Mouse (Mus musculus) embryo, embryonic 10.5 days (tissue): ENCODE data around the gene Tdp2.
A peak's percentile ranks its signal among the peaks of the same experiment; 100 is the strongest.

Experiments used
- DNase-seq: peaks from one replicate; pipeline ENCODE4 v3.0.0-alpha.2; 2015; ENCODE audit warnings: low spot score

Tdp2 gene

DNA sequence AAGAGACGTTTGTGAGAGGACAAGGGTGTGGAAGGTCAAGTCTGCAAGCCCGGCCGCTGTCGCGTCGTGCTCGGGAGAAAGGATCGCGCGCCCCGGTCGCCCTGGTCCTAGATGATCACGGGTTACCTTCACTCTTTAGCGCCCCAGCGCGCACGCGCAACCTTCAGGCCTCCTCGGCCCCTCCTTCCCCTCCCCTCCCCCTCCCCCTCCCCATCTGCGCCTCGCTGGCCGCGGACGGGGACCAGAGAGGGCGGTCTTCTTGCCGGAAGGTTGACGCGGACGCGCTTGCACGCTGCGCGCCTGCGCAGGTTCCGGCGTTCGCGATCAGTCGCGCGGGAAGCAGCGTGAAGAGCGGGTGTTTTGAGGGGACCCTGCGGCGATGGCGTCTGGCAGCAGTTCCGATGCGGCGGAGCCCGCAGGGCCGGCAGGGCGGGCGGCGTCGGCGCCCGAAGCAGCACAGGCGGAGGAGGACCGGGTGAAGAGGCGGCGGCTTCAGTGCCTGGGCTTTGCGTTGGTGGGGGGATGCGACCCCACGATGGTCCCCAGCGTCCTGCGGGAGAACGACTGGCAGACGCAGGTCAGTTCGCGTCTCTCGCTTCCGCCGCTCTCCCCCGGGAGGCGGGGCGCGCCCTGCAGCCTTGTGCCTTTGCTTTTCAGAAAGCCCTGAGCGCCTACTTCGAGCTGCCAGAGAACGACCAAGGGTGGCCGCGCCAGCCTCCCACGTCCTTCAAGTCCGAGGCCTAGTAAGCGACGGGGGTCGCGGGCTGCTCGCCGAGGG lies at the start of gene Tdp2, which contains the start of gene Acot13:
Gene Tdp2 (plus strand): TSS at position 327 of the 778 bp plus-strand sequence.
Gene Acot13 (minus strand): TSS at position 188 of the 778 bp plus-strand sequence.
- DNase-seq: peak; percentile 98

DNA sequence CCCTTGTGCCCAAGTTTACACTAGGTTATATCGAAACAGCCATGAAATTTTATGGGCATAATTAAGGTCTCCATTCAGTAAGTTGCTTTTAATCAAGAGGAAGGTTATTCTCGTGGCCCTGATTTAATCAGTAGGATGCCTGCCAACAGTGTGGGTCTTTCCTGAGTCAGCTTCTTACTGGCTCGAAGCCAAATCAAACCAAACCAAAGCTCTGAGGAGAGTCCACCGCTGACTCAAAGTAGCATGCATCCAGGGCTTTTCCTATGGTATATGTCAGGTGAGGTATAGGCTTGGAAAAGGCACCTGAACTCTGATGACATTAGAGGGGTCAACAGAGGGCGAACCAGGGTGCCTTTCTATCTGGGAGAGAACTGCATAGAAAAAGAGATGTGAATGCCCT lies 49.6 kb upstream of the Tdp2 start:
- no peak for DNase-seq

DNA sequence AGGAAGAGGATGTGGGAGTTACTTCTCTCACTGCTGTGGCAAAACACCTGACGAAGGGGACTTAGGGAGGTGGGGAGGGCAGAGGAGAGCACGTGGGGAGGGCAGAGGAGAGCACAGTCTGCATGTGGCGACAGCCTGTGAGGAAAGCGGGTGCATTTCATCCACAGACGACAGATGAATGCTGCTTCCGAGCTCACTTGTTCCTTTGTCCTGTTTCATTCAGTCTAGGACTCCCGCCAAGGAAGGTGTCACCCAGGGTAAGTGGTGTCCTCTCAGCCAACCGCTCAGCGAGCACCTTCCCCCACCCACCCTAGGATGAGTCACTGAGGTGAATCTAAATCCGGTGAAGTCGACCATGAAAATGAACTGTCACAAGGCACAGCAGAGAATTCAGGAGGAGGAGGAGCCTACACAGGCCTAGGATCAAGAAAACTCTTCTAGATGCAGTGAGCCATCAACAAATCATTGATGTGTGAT lies 45.4 kb upstream of the Tdp2 start:
- no peak for DNase-seq

DNA sequence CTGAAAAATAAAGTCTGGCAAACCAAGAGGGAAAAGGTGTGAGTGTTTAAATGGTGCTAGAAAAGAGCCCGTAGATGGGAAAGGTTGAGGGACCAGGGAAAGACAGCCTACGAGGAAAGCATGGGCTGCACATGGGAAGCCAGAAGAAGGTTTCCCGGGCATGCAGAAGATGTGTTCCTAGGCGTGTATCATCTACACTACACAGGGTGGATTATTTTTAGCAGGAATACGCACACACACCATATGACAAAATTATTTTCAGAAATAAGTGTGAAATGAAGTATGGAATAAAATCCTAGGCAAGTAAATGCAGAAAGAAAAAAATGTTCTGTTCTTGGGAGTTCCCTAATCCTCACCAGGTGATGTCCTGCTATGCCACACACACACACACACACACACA lies 44.0 kb upstream of the Tdp2 start:
- no peak for DNase-seq

DNA sequence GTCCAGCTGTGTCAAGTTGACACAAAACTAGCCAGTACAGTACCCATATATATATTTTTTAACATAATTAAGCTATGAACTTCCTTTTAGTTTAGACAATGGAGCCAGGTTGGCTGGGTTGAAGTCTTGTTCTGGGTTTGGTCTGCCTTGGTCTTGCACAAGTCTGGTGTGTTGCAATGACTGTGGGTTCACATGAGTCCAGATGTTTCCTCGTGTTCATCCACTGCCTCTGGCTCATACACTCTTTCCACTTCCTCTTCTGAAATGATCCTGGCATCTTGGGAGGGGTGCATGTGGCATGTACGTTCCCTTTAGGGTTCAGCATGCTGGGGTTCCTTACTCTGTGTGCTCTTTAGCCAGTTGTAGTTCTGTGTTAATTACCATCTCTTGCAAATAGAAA lies 40.1 kb upstream of the Tdp2 start:
- DNase-seq: no peak

DNA sequence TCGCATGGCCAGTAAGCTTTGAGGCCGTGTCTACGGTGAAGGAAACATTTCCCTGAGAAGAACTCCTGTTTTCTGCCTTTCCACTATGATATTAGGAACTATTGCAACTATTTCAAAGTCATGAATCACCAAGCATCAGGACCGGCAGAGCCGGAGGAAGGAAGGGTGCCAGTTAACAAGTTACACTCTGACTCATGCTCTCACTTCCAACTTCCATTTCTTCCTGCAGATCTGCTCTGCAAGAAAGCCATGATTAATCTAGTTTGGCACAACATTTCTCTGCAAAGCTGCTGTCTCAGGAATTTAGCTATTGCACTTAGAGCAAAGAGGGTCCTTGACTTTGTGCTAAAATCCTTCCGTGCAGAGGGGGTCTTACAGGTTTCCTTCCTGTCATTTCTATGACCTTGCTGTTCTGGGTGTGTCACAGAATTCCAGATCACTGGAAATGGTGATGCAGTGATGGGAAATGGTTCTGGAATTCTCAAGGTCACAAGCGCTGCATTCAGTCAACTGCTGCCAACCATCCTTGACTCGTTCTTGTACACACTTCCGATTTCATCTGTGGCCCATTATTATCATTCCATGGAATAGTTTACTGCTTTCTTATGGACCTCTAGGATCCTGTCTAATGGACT lies 39.0 kb upstream of the Tdp2 start:
- DNase-seq: no peak

DNA sequence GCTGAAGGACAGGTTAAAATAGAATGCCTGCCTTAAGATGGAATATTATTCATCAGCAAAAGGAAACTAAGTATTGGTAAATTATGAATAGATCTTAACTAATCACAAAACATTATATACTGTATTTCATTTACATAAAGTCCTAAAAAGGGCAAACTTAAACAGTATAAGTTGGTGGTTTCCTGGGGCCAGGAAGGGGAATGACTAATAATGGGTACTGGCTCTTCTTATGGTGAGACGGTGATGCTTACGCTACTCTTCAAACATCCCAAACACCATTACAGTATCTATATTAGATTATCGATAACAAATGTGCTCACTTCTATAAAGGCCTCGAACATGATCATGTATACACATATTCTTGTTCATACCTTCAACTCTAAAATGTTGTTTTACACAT lies 32.8 kb upstream of the Tdp2 start:
- no peak for DNase-seq

DNA sequence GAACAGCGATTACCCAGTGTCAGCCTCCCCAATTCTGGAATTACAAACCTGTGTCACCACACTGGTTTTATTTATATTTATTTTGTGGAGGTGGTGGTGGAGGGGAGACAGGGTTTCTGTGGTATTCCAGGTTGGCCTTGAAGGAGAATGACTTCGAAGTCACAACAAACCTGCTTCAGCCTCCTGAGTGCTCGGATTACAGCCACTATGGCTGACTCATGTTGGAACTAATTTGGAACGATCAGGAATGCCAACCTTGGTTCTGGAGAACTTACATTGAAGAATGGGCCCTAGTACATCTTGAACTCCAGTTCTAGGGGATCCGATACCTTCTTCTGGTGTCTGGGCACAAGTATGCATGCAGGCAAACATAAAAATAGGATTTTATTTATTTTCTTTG lies 32.1 kb upstream of the Tdp2 start:
- peak; percentile 23 for DNase-seq

DNA sequence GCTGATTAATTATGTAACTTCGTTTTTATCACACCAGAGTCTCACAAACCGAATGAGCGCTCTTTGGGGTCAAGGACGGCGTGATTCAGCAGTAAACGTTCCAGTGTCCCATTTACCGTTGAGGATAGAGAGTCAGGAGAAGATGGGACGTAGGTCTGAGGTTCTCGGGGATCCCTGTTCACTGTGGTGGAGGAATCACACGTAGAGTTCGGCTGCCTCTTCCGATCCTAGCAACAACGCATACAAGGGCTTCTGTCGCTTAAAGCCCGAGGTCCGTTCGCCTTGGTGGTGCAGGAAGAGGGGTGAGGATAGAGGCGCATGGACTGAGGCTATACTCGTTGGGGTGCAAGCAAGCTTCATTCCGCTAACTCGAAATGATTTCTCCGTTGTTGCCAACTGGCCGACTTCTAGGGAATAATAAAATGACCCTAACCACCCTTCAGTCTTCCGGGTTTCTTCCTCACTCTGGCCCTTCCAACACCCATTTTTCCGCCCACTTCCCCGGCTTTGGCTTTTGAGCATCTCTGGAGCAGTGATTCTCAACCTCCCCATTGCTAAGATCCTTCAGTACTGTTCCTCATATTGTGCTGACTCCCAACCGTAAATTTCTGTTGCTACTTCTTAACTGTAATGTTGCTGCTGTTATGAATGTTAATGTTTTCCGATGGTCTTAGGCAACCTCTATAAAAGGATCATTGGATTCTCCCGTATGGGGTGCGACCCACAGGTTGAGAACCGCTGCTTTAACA lies 31.4 kb upstream of the Tdp2 start:
- peak; percentile 67 for DNase-seq

DNA sequence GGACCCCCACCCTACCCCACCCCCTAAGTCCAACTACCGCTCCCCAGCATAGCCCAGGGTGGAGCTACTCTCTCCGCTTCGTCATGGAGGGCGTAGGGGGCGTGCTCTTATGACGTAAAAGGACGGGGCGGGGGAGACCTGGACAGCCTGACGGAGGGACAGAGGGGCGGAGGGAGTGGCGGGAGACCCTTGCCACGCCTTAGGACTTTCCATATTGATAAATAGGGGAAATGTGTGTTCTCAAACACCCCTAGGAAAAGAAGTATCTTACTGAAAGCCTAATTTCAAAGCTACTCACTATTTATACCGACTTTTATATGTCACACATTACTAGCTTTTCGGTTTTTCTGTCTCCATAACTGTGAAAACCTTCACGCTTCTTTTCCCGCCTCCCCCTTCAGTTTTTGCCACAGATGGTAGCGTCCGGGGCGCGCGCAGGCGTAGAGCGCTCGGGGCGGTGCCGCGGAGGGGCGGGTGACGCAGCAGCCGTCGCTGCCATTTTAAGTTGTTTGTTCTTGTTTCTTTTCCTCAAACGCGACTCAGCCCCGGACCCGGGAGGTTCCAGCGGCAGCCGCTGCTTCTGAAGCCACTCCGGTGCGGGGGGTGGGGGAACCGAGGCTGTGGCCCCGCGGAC lies 30.7 kb upstream of the Tdp2 start:
- DNase-seq: peak; percentile 99

DNA sequence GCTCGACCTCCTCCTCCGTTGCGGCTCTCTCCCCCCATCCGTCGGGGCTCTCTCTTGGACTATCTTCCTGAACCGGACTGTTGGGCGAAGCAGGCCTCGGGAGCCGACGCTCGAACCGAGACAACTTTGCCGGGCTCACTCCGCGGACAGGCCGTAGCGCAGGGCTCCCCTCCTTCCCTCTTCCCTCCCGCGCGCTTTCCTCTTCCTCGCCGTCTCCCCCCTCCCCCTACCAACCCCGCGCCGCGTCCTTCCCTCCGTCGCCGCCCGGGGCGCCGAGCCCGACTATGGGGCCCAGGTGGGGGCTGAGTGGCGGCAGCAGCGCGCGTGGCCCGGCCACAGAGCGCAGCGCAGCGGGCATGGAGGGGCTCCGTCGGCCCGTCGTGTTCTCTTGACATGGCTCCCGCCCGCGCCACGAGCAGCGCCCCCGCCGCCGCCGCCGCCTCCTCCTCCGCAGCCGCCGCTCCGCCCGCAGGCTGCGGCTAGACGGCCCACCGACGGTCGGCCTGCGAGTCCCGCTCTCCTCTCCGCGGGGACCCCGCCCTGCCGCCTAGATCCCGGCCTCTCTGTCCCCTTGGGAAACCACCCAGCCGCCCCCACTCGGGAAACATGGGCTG lies 30.1 kb upstream of the Tdp2 start, which contains the start of gene BC005537:
Gene BC005537 (plus strand): TSS at position 350 of the 614 bp plus-strand sequence.
- DNase-seq: no peak

DNA sequence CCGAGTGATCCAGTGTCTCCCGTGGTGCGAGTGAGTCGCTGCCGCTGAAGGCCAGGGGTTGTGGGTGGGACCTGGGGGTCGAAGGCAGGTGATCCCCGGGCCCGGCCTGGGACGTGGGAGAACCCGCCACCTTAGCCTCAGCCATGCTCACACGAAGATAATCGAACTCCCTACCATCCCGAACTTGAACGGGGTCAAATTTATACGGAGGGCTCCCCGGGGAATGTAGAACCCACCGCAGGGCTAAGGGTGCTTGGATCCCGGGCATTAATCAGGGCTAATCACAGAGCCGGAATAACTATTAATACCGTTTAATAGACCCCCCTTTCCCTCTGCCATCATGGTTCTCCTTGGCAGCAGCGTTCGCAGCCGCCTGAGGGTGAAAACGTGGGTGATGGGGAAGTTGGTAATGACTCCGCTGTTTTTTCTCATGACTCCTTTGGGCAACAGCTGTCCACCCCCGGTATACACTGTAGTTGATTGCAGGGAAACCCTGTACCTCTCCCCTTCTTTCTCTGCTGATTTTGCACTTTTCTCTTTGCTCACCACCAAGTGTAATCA lies 29.3 kb upstream of the Tdp2 start:
- DNase-seq: peak; percentile 48

DNA sequence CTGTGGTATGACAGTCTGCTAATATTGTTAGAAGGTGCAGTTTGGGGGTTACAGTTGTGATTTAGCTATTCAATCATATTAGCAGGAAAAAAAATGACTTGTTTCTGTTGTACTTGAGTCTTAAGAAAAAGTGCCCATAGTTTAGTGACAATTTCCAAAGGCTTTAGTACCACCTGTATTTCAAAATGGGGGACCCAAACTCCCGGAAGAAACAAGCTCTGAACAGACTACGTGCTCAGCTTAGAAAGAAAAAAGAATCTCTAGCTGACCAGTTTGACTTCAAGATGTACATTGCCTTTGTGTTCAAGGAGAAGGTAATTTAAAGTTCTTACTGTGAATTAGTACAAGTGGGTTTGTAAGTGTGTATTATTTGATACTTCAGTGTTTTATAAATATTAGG lies 28.3 kb upstream of the Tdp2 start:
- no peak for DNase-seq

DNA sequence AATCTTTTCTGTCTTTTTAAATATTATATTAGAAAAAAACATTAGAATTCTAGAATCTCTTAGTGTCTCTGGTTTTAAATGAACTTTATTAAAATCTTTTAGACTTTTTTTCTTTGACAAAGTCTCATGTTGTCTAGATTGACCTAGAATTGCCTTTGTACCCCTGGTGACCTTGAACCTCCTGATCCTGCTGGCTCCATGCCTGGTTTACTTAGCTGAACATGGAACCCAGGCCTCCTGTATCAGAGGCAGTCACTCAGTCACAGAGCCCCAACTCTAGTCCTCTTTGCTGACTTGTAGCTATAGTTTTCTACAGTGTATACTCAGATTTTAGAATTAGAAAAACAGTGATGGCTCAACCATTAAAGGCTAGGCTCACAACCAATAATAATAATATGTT lies 25.4 kb upstream of the Tdp2 start:
- DNase-seq: no peak

DNA sequence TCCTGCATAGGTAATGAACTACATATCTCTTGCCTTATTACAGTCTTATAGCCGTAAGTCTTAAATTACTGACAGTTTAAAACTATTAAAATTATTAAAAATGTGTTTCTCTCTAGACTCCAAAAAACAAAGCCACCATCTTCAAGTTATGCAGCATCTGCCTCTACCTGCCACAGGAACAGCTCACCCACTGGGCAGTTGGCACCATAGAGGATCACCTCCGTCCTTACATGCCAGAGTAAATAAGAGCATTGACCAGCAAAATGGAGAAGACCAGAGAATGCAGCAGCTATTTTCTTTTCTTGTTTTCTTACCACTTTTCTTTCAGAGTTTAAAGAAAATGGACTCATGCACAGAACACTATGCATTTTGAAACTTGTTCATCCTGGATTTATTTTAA lies 19.0 kb upstream of the Tdp2 start:
- no peak for DNase-seq

DNA sequence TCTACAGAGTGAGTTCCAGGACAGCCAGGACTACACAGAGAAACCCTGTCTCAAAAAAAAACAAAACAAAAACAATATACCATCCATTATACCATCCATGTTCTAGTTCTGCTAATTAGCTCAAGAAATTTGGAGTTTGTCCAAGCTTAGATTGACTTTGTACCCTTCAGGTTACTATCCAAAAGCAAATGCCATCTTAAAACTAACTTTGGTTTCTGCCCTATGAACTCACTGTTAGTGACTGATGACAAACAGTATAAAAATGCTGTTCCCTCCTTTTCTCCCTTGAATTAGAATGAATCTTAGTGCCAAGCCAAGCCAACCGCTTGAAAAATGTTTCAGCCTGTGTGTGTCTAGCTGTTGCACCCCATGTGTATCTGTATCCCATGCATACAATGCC lies 16.9 kb upstream of the Tdp2 start:
- no peak for DNase-seq

DNA sequence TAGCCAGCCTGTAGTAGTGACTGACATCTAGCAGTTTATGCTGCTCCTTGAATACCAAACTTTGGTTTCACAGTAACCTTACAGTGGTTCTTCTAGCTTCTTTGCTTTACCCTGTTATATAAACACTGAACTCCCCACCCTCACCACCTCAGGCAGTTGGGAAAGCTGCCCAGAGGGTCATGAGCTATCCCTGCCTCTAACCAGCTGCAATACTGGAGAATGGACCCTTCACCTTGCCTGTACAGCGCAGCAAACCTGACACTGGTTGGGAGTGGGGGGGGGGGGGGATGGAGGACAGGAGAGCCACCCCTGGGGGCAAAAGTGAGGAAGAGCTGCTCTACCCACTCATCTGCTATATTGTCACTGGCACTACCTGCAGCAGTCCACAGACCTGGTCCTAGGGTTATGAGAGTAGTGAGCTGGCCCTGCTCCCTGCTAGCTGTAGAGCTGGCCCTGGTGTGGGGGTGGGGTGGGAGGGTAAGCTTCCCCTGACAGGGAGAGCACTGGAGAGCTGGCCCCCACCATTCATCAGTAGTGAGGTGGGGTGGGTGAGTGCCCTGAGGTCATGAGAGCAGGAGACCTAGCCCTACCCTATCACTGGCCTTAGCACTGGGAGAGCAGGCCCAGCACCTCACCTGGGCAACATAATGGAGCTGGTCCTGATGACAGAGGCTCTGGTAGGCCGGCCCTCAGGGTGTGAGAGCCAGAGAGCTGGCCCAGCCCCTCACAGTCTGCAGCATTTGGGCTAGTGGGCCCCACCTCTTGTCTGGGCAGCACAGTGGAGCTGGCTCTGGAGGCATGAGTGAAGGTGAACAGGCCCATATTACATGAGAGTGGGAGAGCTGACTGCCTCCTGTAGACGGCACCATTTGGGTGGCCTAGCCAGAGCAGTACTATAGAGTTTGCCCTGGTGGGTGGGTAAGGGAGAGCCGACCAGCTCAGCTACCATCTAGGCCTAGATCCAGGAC lies 15.1 kb upstream of the Tdp2 start:
- DNase-seq: no peak

DNA sequence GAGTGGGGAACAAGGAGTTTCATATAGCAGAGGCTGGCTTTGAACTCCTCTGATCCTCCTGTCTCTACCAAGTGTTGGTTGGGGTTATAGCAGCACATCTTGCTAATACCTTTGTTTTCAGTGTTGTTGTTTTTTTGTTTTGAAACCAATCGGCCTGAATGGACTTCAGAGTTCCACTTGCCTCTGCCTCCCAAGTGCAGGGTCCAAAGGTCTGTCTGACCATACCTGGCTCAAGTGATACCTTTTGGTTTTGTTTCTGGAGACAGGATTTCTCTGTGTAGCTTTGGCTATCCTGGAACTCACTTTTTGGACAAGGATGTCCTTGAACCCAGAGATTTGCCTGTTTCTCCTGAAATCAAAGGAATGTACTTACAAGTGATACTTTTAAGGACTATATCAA lies 11.5 kb upstream of the Tdp2 start:
- DNase-seq: no peak

DNA sequence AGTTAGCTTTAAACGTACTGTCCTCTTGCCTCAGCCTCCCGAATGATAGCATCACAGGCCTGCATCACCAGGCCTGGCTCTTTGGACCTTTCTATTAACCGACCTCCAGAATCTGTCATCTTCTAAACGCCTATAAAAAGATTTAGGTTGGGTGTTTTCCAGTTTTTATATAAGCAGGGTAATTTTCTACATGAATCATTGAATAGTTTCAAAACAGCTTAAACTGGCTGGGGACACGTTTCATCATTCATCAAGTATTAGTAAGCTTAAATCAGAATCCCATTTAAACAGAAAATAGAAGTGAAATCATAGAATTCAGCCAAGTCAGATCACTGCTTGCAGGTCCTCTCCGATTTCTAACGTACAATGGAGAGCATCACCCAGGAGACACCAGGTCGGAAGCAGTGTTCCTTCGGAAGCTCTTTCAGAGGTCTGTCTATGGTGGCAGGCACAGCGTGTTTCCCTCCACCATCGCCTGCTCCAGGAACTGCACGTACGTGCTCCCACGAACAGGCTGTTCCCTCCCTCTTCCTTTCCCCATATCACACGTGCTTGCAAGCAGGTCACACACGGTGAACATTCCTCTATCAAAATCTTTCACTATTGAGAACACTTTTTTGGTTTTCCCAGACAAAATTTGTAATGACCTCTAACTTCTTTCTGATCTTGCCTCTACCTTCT lies 8.7 kb upstream of the Tdp2 start:
- no peak for DNase-seq

DNA sequence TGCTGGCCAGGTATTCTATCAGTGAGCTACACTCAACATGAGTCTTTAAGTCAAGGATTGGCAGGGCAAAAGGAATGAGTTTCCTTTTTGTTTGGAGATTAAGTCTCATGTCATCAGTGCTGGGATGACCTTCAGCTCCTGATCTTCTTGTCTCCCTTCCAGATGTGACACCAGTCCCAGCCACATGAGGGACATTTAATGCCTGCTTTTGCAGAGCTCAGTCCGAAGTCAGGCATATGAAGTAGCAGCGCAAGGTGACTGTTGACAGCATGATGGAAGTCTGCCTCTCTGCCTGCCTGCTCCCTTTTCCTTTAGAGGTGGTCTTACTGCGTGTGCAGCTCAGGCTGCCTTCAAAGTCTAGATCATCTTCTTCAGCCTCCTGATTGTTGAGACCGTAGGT lies 6.8 kb upstream of the Tdp2 start:
- no peak for DNase-seq
